ENCODE assay signal across 1 mouse cellular context in the genomic region with DNA sequence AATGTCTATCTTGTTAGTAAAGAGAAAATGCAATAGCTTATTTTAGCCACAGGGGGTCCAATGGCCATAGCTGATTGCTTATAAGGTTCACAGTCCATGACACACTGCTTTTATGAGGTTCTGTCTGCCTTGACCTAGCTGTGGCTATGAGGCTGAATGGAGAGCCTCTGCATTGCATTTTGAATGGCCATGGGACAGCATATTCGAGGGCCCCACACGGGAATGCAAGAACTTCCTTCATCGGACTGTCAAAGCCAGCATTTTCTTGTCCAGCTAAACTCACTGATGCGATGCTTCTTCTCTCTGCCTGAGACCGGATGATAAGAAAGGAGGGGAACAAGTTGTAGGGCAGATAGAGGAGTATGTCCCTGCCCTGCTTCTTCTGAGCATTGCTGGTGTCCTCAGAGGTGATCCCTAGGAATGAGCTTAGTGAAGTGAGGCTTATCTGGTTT.
TF ChIP-seq lines count a peak whose summit lies in the region.

No protein-coding gene starts in this region.

TF ChIP-seq in CH12.LX, 34 proteins besides CTCF, POLR2A, EP300 and RAD21 (continued from another document):
- no peak for TF ChIP-seq IRF4 (IDR thresholded peaks at IDR 0.05; ENCODE audit: low read depth, low read length)
- no peak for TF ChIP-seq GABPA (IDR thresholded peaks at IDR 0.05; ENCODE audit: insufficient replicate concordance, low read depth, low read length)
- no peak for TF ChIP-seq SIN3A (IDR thresholded peaks at IDR 0.05; ENCODE audit: low read length)
- no peak for TF ChIP-seq ZNF384 (IDR thresholded peaks at IDR 0.05; ENCODE audit: low read depth, low read length)
- no peak for TF ChIP-seq ELF1 (IDR thresholded peaks at IDR 0.05; ENCODE audit: low read depth, low read length)
- TF ChIP-seq USF1 (IDR thresholded peaks at IDR 0.05; ENCODE audit: low read depth, low read length), result no peak
